ENCODE assay signal across 9 mouse cellular contexts in the genomic region with DNA sequence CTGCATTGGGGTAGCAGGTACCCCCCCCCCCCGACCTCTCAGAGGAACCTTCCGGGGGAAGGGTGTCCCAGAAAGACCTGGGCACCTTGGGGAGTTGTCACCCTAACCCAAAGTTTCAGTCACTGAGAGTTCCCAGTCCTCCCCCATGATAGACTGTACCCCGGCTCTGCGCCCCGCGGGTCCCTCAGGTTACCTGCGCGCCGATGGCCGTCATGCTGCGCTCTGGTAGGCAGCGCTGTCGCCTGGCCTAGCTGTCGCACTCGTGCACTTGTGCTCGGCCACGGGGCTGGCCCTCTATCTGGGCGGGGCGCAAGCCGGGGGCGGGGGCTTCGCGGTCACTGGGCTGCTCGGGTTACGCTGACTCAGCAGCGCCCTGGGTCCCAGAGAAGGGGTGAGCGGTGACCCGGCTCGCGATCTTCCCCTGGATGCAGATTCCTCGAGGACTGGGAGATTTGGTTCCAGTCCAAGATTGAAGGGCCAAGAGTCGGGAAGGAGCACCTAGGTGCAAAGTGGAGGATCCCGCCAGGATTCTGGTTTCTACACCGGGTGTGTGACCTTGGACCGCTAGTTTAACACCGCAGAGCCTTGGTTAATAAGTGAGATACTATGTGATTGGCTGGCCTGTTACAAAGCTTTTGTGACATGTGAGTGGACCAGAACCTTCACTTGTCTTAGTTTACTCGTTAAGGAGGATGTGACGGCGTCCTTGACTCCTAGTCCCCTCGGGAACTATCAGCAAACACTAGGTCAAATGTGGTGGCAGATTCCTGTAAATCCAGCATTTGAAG. TPM values are rescaled to one million over a fixed set of nuclear protein-coding genes. Genes with fewer than 3 reads are reported as not detected.
A peak's percentile ranks its signal among the peaks of the same experiment; 100 is the strongest.
DNase-seq lines count a peak whose midpoint lies in the region; ATAC-seq and TF ChIP-seq lines count a peak whose summit lies in the region.
"Had no signal": no experiment of that assay in that cellular context is flagged by ENCODE, and none has a peak within 500 bp of the region (broad histone marks: within the 10 kb centered on the region; RNA-seq: fewer than 3 reads in every experiment).

Gene Tmem37, minus strand, starts transcription at position 556 of the 788 bp plus-strand sequence.

- H3K27me3 ChIP-seq in neural tube, embryonic 14.5 days (ENCODE audit: control insufficient read depth, insufficient read depth, low read length): peaks cover 10% of the 10 kb centered on the region; the same call in 1 of the 2 replicates

- peak within 1 kb of the TSS; percentile 77 for H3K4me2 ChIP-seq in neural tube, embryonic 14.5 days (ENCODE audit: low read depth, low read length)

- H3K27ac ChIP-seq in neural tube, embryonic 14.5 days (ENCODE audit: low read depth, low read length): no peak within 1 kb of the TSS

- no peaks in the 10 kb centered on the region for H3K36me3 ChIP-seq in neural tube, embryonic 14.5 days (ENCODE audit: control insufficient read depth, insufficient read depth, low read length)

- peak; percentile 55; the same call in 1 of the 2 replicates for ATAC-seq in neural tube, embryonic 14.5 days (ENCODE audit: low read depth)

- H3K9me3 ChIP-seq in neural tube, embryonic 14.5 days (ENCODE audit: control insufficient read depth, low read length): no peaks in the 10 kb centered on the region

- peak within 1 kb of the TSS; percentile 28; the same call in 1 of the 2 replicates for H3K9ac ChIP-seq in neural tube, embryonic 14.5 days (replicated peaks; ENCODE audit: low read depth, low read length)

- H3K4me3 ChIP-seq in lung, adult 2 months (replicated peaks; ENCODE audit: extremely low read depth, low read depth, low read length): peak within 1 kb of the TSS; percentile 59
- H3K4me3 ChIP-seq in neural tube, embryonic 14.5 days (ENCODE audit: low read depth, low read length): peak within 1 kb of the TSS; percentile 33

- DNase-seq in CD4-positive, CD25-positive, alpha-beta regulatory T cell, adult 2 months (ENCODE audit: low read depth, low spot score): peak; percentile 49
- peak; percentile 81 for DNase-seq in R1 (ENCODE audit: low read depth, low spot score)
- DNase-seq in embryo, embryonic 10.5 days (ENCODE audit: low spot score): peak; percentile 89
- DNase-seq in heart, adult 18-20 months: peak; percentile 77 to 85
- peak; percentile 94 for DNase-seq in kidney, adult 11 months
- peak; percentile 74 for DNase-seq in lung, adult 2 months
- no peak for DNase-seq in thymus, adult 18-20 months

- TF ChIP-seq CTCF in lung, adult 2 months (IDR thresholded peaks at IDR 0.05; ENCODE audit: insufficient read depth, low read length): no peak

- 4% methylated on average over 40 of the region's 40 CpGs for WGBS in lung, adult 2 months
- 3% methylated on average over 40 of the region's 40 CpGs for WGBS in neural tube, embryonic 14.5 days

- peak; percentile 76; the same call in 1 of the 2 replicates for TF ChIP-seq POLR2A in lung, adult 2 months (IDR thresholded peaks at IDR 0.05; ENCODE audit: borderline replicate concordance, extremely low read depth, low read depth, low read length)

- H3K4me1 ChIP-seq in lung, adult 2 months (ENCODE audit: control insufficient read depth, insufficient read depth, low read length): peaks cover 17% of the 10 kb centered on the region
- peaks cover 12% of the 10 kb centered on the region for H3K4me1 ChIP-seq in neural tube, embryonic 14.5 days (ENCODE audit: control insufficient read depth, insufficient read depth, low read length)

RNA-seq across cellular contexts. Expression of gene Tmem37, which starts in this region (rescaled TPM):
- 1 to 10 TPM; 7.0 to 8.0 TPM for total RNA-seq in heart, adult 18-20 months (2021)
- polyA plus RNA-seq in lung, adult 2 months (2012; rRNA removed): 78.9 and 80.0 TPM in 2 replicates
- polyA plus RNA-seq in neural tube, embryonic 14.5 days (2014; fragmentation: Nextera tagmentation; extraction: Ambion mirVana): 2.6 and 9.0 TPM in 2 replicates
- total RNA-seq: neutrophil, adult 5-6 weeks had no signal

Comparison
In these comparisons a context has a peak if more than half of its experiments do, and no peak if none do; other contexts are left out.
1. DNase-seq: peak in CD4-positive, CD25-positive, alpha-beta regulatory T cell, adult 2 months (single experiment), R1 (single experiment), embryo, embryonic 10.5 days (single experiment), heart, adult 18-20 months (2 of 2), kidney, adult 11 months (single experiment) and lung, adult 2 months (single experiment); none in thymus, adult 18-20 months (0 of 2).